Mouse (Mus musculus) ES-Bruce4 (cell line): Measurements from ENCODE around the gene Ccl12. TPM values are rescaled to one million over a fixed set of nuclear protein-coding genes. Genes with fewer than 3 reads are reported as not detected.

Source experiments
- H3K27ac ChIP-seq: 2 replicates; pipeline ENCODE4 v1.5.1; 2012; ENCODE audit warnings: low read length, inconsistent platforms; ENCODE audit not compliant: insufficient read depth
- H3K27me3 ChIP-seq: 2 replicates; pipeline ENCODE4 v1.6.1; 2012; ENCODE audit warnings: mild to moderate bottlenecking, low read length, inconsistent platforms; ENCODE audit not compliant: control insufficient read depth, poor library complexity, insufficient read depth, severe bottlenecking
- H3K36me3 ChIP-seq: 2 replicates; pipeline ENCODE4 v1.6.1; 2012; ENCODE audit warnings: inconsistent platforms, mild to moderate bottlenecking, low read length, moderate library complexity; ENCODE audit not compliant: control insufficient read depth, poor library complexity, insufficient read depth, severe bottlenecking
- H3K4me1 ChIP-seq: one replicate; pipeline ENCODE4 v1.8.1; 2011; ENCODE audit warnings: low read length; ENCODE audit not compliant: control insufficient read depth, insufficient read depth
- H3K4me3 ChIP-seq: 2 replicates; pipeline ENCODE4 v1.5.1; 2011; ENCODE audit warnings: low read depth, mild to moderate bottlenecking, low read length
- H3K9ac ChIP-seq: 2 replicates; pipeline ENCODE4 v1.6.1; 2012; ENCODE audit warnings: low read depth, mild to moderate bottlenecking, inconsistent platforms; ENCODE audit not compliant: poor library complexity, severe bottlenecking
- H3K9me3 ChIP-seq: replicated peaks from 2 replicates; pipeline ENCODE4 v1.6.1; 2012; ENCODE audit warnings: mild to moderate bottlenecking, low read length, inconsistent platforms; ENCODE audit not compliant: control insufficient read depth, poor library complexity, insufficient read depth, severe bottlenecking
- CTCF ChIP-seq: IDR thresholded peaks from one replicate; pipeline ENCODE4 v1.8.1; 2011; ENCODE audit warnings: low read depth, low read length
- EP300 ChIP-seq: IDR thresholded peaks from 2 replicates; pipeline ENCODE4 v1.6.1; 2011; ENCODE audit warnings: low read depth, low read length; ENCODE audit not compliant: insufficient read depth
- POLR2A ChIP-seq: IDR thresholded peaks from one replicate; pipeline ENCODE4 v1.8.1; 2011; ENCODE audit warnings: low read length; ENCODE audit not compliant: insufficient read depth
- polyA plus RNA-seq: library from polyadenylated mRNA; stranded (reverse); fragments of >200 nt; gene quantifications from 2 replicates; pipeline ENCODE4 v1.2.4, GENCODE M21; 2011; ENCODE audit warnings: low read depth; ENCODE audit not compliant: missing spikeins, insufficient read depth, insufficient read length

The Ccl12 gene
- polyA plus RNA-seq, 1 experiment, result not detected

GRCm38 (mm10) chr11:82071076-82071475 is 30.6 kb upstream of the Ccl12 start:
- H3K27me3 ChIP-seq, result no peaks in the 10 kb centered on the region
- no peak overlapping the region for H3K4me3 ChIP-seq
- no peak overlapping the region for H3K9ac ChIP-seq
- no peak overlapping the region for H3K27ac ChIP-seq
- no peaks in the 10 kb centered on the region; the same call in 1 of the 2 replicates for H3K9me3 ChIP-seq
- H3K4me1 ChIP-seq, result no peaks in the 10 kb centered on the region
- TF ChIP-seq EP300 (no peak), CTCF (no peak), POLR2A (no peak)
- no peaks in the 10 kb centered on the region for H3K36me3 ChIP-seq

DNA sequence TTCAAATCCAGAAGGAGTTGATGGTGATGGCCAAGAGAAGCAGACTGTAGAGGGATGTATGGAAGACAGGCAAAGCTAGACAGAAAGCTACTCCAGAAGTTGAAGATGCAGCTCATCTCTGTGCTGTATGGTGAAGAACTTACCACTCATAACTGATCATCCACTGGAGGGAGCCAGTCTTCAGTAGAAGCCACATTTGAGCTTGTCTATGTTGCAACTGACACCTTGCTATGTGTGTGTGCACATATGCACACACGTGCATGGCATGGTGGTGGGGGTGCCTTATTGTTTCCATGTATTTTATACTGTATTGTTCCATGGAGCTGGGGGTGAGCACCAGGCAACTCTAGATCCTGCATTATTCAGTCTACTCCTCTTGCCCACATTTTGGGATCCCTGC is 29.3 kb upstream of the Ccl12 start:
- H3K36me3 ChIP-seq, result no peaks in the 10 kb centered on the region
- no peak overlapping the region for H3K4me3 ChIP-seq
- no peaks in the 10 kb centered on the region for H3K27me3 ChIP-seq
- no peaks in the 10 kb centered on the region; the same call in 1 of the 2 replicates for H3K9me3 ChIP-seq
- H3K27ac ChIP-seq, result no peak overlapping the region
- no peaks in the 10 kb centered on the region for H3K4me1 ChIP-seq
- TF ChIP-seq CTCF, result no peak
- no peak for TF ChIP-seq EP300
- no peak for TF ChIP-seq POLR2A
- no peak overlapping the region for H3K9ac ChIP-seq

- Histone ChIP-seq H3K27me3 (no peaks in the 10 kb centered on the region), H3K36me3 (no peaks in the 10 kb centered on the region), H3K4me1 (no peaks in the 10 kb centered on the region), H3K9me3 (no peaks in the 10 kb centered on the region; the same call in 1 of the 2 replicates), H3K27ac (no peak overlapping the region), H3K4me3 (no peak overlapping the region), H3K9ac (no peak overlapping the region)
- TF ChIP-seq EP300 (no peak), CTCF (no peak), POLR2A (no peak)
Observed at GRCm38 (mm10) chr11:82072984-82073383, 28.7 kb upstream of the Ccl12 start.

DNA sequence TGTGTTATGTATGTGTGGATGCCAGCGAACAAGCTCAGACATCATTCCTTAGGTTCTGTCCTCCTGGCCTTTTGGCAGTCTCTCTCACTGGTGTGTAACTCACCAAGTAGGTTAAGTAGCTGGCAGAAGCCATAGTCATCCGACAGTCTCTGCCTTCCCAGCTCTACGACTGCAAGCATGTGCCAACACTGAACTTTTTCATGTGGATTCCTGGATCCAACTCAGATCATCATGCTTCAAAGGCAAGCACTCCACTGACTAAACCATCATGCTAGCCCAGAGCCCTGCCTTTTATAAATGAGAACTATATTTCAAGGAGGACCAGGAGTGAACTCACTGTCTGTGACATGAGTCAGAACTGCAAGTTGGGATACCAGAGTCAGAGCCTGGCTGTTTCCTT is 28.0 kb upstream of the Ccl12 start:
- no peak for TF ChIP-seq POLR2A
- TF ChIP-seq CTCF, result no peak
- TF ChIP-seq EP300, result no peak
- Histone ChIP-seq H3K4me3 (no peak overlapping the region), H3K27ac (no peak overlapping the region), H3K36me3 (no peaks in the 10 kb centered on the region), H3K9ac (no peak overlapping the region), H3K27me3 (no peaks in the 10 kb centered on the region), H3K4me1 (no peaks in the 10 kb centered on the region), H3K9me3 (no peaks in the 10 kb centered on the region; the same call in 1 of the 2 replicates)

DNA sequence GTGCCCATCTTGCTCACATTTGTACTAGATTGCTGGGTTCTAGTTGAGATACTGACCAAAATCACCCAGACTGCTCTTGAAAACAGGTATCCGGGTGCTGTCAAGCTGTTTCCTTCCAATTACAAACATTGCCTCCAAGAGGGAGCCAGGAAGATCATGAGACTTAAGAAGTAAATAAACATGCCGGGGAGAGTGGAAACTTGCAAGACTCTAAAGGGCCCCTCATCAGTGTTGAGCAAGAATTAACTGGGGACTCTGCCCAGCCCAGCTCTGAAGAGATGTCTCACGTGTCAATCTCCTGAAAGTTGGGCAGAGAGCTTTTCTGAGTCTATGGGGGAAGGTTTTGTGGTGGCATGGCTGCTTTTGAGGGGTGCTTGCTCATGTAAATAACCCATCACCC is 24.6 kb upstream of the Ccl12 start:
- no peaks in the 10 kb centered on the region for H3K27me3 ChIP-seq
- TF ChIP-seq CTCF, result no peak
- no peaks in the 10 kb centered on the region; the same call in 1 of the 2 replicates for H3K9me3 ChIP-seq
- H3K36me3 ChIP-seq, result no peaks in the 10 kb centered on the region
- no peaks in the 10 kb centered on the region for H3K4me1 ChIP-seq
- H3K9ac ChIP-seq, result no peak overlapping the region
- no peak overlapping the region for H3K4me3 ChIP-seq
- no peak overlapping the region for H3K27ac ChIP-seq

DNA sequence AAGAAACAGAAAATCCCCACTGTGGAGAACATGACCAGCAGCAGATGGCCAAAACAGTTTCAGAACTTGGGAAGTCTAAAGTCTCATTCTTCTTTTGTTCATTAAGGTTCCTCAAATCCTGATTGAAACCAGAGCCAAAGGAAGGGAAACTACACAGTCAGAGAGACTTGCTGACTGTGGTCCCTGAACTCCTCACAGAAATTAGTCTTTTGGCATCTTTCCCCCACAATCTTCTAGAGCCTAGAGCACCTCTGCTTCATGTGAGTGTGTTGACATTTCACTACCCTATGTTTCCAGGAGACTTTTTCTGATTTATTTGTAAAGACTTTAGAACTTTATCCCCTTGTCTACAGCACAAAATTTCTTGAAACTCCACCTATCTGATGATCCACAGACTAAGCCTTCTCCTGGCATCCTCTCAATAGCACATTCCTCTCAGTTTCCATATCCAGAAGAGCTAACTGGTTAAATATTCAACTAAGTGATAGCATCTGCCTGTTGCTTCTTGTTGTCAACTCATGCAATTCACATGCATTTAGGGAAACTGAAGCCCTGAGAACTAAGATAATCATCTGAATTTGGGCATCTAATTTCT is 23.4 kb upstream of the Ccl12 start:
- TF ChIP-seq EP300, result no peak
- no peak for TF ChIP-seq CTCF
- no peak for TF ChIP-seq POLR2A
- Histone ChIP-seq H3K9me3 (no peaks in the 10 kb centered on the region; the same call in 1 of the 2 replicates), H3K27ac (no peak overlapping the region), H3K4me3 (no peak overlapping the region), H3K9ac (no peak overlapping the region), H3K4me1 (no peaks in the 10 kb centered on the region), H3K36me3 (no peaks in the 10 kb centered on the region), H3K27me3 (no peaks in the 10 kb centered on the region)
